Mouse (Mus musculus) kidney, postnatal 4 days (tissue): ENCODE results near the gene Taf12.

ENCODE experiments used
- DNase-seq, 2 experiments: peaks; one replicate each; pipeline ENCODE4 v3.0.0; 2021; ENCODE audit warnings: mixed read lengths in 2 of 2

Taf12 gene

DNA sequence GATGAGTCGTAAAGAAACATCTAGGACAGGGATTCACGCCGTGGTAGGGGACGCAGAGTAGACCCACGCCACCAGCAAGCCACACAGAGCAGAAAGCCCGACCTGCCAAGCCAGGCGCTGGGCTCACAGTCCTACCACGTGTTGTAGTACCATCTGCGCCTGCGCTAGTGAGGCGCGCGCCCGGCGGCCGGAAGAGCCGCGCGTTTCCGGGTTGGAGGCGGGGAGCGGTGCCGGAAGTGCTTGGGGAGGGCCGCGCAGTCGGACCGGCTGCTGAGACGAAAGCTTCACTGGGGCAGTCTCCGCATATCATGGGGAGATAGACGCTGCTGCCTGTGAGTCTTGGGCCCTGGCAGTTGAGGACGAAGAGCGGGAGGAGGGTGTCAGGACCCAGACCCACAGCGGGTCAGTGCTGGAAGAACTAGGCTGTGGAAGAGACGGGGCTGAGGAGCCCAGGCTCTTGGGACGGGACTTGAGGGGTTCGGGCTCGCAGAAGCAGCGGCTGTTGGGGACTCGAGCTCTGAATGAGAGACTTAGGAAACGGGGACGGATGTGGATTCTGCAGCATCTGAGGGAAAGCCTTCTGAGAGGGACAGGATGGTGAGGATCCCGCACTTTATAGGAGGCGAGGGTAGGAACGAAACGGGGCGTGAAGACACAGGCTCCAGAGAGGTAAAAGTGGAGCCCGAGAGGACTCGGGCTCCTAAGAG lies at the start of gene Taf12:
TSS of gene Taf12 (plus strand) at position 220 of the 707 bp plus-strand sequence.
- DNase-seq, result peak; percentile 93 to 95

DNA sequence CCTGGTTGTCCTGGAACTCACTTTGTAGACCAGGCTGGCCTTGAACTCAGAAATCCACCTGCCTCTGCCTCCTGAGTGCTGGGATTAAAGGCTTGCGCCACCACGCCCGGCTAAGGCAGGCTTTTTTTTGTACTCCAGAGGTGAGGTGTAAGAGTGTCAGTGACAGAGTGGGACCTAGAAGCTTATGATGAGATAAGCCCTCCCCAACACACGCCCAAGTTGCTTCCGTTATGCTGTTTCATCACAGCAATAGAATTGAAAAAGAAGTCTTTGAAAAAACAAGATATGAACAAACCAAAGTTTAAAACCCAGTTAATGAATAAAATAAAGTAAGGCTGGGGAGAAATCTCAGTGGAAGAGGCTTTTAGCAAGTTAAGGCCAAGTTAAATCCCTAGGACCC lies 43.8 kb upstream of the Taf12 start:
- no peak for DNase-seq

DNA sequence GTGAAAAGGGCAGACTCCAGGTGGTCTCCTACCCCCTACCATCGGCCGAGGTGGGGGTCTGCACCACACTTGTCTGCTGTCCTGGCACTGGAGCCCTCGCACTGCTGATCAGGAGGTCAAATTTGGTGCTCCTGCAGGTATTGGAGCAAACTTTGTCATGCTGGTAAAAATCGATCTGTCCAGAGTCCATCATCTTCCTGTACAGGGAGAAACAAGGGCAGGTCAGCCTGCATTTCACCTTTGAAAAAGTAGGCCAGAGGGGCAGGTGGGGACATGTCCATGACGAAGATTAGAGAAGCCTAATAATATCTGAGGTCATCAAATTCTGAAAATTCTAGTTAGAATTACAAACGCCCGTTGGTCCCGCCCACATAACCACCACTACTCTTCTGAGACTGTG lies 39.5 kb upstream of the Taf12 start:
- DNase-seq, result no peak

DNA sequence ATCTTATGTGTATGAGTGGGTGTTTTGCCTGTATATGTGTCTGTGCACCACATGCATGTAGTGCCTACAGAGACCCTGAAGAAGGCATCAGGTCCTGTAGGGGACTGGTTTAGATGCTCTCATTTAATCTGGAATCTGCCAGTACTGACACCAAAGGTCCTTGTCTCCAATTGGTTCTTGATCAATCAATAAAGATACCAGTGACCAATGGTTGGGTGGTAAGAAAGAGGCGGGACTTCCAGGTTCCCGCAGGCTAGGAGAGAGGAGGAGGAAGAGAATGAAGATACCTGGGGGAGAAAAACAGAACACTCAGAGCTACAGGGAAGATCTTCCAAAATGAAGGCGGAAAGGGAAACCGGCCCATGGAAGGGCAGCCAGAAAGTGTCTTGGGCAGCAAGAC lies 35.8 kb upstream of the Taf12 start:
- DNase-seq, result no peak

DNA sequence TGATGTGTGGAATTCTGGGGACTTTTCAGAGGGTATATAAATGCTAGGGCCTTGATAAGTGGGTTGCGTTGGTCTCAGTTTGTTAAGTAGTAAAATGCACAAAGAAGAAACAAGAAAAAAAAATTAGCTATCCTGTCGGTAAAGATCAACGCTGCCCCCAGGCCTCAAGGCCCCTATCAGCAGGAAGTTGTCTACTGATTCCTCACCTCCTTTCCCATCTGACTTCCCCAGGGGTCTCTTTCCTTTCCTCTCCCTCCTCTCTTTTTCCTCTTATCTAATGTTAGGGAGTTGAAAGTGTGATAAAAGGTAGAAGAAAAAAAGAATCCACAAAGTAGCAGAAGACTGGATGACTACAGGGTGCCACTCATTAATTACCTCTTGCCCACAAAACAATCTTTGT lies 33.8 kb upstream of the Taf12 start:
- DNase-seq, result no peak

DNA sequence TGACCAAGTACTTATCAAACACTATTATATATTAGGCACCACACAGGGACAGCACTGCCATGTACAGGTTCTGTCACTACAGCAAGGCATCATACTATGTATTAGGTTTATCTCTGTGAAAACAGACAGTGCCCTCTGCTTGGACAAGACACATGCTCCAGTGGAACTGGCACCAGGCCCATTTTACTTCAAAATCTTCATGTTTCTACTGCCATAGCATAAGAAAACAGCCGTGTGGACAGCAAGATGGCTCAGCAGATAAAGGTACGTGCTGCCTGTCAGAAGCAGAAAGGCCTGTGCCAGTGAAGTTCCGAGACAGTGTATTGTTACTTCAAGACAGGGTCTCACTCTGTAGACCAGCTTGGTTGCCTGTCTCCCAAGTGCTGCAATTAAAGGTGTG lies 33.0 kb upstream of the Taf12 start:
- DNase-seq, result no peak

DNA sequence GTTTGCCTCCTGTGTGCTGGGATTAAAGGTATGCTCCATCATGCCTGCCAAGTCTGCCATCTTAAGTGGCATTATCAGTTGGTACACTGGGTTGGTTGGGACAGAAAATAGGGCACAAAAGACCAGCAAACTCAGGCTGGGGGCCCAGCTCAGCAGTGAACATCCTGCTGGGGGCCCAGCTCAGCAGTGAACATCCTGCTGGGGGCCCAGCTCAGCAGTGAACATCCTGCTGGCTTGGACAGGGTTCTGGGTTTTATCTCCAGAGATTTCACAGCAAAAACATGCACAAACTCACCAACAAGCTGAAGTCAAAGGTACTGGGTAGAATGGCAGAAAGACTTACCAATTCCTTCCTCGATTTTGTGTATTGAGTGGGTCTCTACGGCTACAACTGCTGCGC lies 28.5 kb upstream of the Taf12 start:
- no peak for DNase-seq

DNA sequence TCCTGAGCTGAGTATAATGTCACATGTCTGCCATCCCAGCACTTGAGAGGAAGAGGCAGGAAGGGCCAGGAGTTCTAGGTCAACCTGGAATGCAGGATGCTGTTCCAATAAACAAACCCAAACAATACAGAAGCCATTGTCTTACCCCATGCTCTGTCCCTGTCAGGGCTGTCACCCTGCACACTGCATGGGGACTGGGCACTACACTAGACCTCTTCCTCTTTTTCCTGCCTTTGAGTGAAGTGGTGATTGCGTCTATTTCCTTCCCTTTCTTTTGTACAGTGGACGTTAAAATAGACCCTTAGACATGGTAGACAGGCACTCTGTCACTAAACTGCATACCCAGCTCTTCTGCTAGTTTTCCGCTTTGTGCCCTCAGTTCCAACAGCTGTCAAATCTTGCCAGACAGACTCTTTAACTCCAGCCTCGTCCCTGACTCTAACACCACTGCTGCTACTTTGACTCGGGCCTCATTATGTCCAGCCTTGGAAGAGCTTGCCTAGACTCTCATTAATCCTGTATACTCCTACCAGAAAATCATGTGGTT lies 26.7 kb upstream of the Taf12 start:
- DNase-seq, result no peak

DNA sequence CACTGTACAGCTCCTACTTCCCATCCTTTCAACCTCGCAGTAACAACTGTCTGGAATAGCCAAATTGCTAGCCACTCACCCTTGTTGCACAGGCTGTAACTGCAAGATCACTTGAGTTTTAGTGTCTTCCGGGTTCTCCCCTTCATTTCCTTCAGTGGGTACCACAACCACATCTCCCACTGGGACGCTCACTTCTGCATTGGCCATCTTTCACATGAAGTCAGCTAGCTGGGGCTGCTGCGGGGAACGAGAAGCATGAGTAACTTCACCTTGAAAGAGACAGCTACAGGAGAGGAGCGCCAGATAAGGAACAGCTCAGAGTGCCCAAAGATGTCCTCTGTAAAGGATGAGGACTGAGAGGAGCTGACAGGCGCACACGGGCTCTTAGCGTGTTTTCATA lies 22.6 kb upstream of the Taf12 start:
- DNase-seq, result no peak

DNA sequence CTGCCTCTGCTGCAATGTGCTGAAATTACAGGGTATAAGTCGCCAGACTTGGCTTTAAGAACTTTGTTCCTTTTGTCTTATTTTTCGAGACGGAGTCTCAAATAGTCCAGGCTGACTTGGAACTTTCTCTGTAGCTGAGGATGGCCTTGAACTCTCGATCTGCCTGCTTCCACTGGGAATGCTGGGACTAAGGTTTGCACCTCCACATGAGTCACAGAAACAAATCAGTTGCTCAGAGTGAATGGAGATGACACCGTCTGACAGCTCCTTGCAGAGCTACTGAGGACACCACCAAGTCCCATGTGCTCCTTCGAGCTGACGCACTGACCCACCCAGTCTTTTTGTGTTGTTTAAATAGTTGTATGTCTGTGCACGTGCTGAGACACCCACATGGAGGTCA lies 21.0 kb upstream of the Taf12 start:
- no peak for DNase-seq

DNA sequence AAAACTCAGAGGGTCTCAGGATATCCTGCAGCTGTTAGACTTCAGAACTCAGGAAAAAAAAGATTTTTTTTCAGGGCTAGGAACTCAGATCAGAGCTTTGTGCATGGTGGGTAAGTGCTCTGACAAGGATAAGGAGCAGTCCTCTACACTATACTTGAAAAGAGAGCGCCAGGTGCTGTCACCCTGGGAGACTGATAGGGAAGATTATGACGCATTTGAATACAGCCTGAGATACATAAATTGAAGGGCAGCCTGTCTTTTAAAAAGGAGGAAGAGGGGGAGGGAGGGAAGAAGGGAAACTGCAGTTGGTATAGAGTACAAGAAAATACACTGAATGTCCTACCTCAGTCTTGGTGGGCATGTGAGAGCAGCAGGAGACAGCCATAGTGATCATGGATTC lies 20.6 kb upstream of the Taf12 start:
- no peak for DNase-seq

DNA sequence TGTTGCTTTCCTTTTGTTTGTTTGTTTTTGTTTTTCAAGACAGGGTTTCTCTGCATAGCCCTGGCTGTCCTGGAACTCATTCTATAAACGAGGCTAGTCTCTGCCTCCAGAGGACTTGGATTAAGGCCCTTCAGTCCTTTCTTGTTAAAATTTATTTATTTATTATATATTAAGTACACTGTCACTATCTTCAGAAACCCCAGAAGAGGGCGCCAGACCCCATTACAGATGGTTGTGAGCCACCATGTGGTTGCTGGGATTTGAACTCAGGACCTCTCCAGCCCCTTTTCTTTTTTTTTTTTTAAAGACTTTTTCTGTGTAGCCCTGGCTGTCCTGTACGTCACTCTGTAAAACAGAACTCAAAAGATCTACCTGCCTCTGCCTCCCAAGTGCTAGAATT lies 19.2 kb upstream of the Taf12 start:
- peak in 1 of 2 experiments; percentile 19 for DNase-seq

DNA sequence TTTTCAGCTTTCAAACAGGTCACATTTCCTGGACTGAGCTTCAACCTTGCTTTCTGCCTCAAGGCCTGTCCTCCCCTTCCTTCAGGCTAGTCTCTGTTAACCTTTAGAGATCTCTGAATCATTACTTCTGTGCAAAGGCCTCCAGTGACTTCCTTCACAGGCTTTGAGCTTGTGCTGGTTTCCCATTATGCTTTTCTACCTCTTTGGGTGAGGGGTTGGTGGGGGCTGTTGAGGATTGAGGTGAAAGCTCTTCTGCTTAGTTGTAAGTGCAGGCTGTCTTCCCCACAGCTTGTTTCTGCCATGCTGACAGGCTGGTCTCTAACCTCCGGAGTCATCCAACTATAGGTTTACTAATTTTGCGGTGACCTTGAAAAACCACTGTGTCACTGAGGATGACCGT lies 17.8 kb upstream of the Taf12 start:
- DNase-seq, result no peak

DNA sequence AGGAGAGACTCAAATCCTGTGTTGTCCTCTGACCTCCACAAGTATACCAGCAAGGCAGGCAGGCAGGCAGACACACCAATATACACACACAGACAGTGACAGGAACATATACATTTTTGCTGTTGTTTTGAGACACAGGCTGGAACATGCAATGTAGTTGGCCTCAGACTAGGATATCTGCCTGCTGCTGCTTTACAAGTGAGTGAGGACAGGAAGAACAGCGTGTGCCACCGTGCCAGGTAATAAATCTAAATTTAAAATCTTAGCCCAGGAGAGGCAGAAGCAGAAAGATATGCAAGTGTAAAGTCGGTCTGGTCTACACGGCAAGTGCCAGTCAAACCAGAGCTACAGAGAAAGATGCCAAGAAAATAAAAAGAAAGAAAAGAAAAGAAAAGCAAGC lies 14.9 kb upstream of the Taf12 start:
- DNase-seq, result no peak

DNA sequence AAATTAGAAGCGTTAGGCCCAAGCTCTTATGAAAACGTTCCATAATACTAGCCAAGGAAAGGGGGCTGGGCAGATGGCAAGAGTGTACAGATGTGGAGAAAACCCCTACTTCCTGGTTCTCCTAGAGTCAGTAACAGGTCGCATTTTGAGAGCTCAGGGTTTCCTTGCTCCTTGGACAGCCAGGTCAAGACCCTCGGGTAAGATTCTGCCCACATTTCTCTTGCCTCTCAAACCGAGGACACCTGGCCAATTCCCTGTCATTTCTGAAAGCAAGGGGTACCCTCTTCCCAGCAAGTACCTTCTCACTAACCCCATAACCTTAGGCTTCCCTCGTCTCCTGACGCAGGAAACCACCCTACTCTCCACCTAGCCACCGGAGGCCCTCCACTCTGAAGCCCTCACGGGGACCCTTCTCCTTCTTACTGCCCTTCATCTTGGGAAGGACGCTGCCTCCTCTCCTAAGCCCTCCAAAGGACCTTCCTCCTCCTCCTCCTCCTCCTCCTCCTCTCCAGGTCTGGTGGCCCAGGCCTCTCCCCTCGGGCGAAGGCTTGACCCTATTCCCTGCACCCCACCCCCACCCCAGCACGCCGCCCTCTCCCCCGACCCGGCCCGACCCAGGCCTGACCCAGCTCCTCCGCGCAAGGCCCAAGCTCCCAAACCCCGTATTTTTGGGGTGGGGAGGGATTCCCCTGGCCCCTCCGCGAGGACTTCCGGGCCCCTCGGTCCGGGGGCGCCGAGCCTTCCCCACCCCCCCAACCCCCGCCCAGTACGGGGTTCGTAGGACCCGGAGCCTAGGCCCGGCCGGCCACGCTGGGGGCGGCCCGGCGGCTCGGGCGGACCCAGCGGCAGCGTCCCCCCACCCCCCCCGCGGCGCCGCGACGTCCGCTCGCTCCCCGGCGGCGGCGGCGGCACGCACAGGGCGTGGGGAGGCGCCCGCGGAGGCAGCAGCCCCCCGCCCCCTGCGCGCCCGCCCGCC lies 13.5 kb upstream of the Taf12 start:
- DNase-seq, result peak; percentile 70 to 84

DNA sequence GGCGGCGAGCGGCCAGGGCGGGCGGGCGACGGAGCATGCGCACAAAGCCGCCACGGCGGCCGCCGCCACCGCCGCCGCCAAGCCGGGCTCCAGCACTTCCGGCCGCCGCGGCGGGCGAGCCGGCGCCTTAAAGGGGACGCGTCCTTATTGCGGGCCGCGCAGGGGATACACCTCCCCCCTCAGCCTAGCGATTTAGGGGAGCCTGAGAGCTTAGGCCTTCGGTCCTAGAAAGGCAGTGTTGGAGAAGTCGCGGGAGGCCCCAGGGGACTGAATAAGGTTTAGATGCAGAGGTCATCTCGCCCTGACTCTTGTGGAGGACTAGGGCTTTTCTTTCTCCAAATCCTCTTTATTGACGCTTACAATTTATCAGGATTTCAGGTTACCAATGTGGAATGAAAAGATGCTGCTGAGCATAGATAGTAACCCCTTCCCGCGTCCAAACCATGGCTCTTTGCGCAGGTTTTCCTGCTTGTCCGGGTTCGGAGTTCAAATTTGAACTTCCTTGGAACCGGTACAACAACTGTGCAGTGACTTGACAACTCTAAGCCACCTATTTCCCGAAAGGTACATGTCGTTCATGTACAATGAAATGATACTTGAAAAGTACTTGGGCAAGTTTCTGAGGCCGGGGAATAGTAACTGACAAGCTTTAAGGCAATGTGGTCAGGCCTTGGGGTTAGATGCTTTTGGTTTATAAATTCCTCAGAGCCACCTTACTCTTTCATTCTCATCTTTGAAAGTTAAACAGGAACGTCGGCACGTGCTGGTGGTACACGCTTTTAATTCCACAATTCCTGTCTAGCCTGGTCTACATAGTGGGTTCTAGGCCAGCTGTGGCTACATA lies 12.4 kb upstream of the Taf12 start, which contains the start of gene Gmeb1:
TSS of gene Gmeb1 (minus strand) at position 89 of the 844 bp plus-strand sequence.
- DNase-seq, result peak; percentile 83 to 89

DNA sequence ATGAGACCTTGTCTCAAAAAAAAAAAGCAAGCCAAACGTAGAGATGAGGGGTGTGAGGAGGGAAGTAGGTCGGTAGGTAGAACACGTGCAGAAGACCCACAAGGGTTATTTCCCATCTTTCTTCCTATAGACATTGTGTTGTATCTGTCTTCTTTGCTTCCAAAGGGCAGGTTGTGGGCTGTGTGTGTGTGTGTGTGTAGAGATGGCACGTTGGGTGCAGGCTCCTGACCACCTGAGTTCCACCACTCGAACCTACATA lies 11.9 kb upstream of the Taf12 start:
- no peak for DNase-seq

DNA sequence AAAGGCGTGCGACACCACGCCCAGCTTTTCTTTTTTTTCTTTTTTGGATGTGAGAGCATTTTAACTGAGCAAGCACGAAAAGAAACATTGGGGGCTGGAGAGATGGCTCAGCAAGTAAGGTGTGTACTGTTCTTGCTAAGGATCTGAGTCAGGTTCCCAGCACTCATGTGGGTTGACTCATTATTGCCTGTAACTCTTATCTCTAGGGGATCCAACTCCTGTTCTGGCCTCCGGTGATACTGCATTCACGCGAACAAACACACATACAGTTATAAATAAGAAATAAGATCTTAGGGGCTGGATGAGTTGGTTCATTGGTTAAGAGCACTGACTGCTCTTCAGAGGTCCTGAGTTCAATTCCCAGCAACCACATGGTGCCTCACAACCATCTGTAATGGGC lies 10.9 kb upstream of the Taf12 start:
- DNase-seq, result no peak

DNA sequence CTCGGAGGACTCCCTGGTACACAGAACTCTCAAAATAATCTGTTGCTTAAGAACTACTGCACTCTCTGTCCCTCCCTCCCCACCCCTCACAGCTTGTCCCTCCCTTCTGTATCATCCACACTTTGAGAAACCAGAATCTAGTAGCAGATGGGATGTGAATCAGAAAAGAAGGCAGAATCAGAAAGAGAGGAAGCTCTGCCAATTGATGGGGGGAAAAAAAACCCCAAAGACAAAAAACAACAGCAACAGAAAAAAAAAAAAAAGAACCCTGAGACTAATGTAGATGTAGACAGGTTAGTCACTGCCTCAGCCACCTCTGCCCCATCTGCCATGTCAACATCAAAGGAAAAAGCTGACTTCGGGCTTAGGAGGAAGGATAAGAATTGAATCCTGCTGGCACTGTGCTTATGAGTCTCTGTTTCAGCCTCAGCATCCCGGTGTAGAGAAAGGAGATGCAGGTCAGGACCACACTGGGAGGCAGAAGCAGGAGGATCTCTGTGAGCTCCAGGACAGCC lies 7.3 kb upstream of the Taf12 start:
- no peak for DNase-seq

DNA sequence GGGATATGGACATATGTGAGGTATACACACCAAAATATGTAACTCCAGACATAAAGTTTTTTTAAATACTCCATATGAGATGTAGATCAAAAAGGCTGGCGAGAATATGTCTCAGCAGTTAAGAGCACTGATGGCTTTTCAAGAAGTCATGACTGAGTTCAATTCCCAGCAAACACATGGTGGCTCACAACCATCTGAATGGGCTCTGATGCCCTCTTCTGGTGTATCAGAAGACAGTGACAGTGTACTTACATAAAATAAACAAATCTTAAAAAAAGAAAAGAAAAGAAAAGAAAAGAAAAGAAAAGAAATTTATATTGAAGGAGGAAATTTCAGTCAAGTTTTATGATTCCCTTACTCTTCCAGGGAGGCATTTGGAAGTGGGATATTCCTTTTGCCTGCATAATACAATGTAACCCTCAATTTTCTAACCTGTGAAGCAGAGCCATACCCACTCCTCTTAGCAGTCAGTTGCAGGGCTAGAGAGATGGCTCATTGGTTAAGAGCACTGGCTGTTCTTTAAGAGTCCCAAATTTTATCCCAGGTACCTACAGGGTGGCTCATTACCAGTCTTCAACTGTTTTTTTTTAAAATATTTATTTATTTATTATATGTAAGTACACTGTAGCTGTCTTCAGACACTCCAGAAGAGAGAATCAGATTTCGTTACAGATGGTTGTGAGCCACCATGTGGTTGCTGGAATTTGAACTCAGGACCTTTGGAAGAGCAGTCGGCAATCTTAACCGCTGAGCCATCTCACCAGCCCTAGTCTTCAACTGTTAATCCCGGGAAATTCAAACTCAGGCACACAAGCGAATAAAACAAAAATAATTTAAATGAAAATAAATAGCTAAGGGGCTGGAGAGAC lies 5.1 kb upstream of the Taf12 start:
- DNase-seq, result no peak

DNA sequence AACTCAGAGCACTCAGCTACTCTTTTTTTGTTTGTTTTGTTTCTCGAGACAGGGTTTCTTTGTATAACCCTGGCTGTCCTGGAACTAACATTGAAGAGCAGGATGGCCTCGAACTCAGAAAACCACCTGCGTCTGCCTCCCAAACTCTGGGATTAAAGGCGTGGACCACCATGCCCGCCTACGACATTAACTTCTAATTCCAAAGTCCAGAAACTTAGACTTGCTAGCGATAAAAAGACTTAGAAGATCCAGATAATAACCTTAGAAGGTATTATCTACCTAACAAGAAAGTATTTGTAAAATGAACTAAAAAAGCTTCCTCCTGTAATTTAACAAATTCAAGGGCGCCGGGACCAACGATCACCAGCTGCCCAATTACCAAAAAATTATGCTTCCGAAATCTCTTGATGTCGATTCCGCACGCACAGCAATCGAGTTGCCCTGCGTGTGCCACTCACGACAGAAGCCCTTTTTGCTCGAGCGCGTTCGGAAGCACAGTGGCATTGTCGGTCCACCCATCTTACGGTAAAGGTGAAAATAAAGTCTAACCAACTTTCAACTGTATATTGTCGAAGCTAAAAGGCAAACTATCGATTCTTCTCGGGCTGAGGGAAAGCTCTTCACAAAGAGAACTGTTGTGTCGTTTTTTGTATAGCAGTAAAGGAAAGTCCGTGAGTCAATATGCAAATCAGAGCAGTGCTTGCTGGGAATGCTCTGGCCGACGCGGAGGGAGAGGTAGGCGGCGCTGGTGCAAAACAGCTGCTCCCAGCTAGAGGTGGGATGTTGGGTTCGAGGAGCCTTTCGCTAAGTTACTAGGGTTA lies 4.2 kb upstream of the Taf12 start:
- peak; percentile 83 to 90 for DNase-seq
